Mouse (Mus musculus): ENCODE measurements around the gene Itpr2. TPM values are rescaled to one million over a fixed set of nuclear protein-coding genes. Genes with fewer than 3 reads are reported as not detected.
A peak's percentile ranks its signal among the peaks of the same experiment; 100 is the strongest.

The Itpr2 gene
- total and polyA plus RNA-seq, 2 experiments from 2014 or later, result 8.0 to 8.4 TPM

GRCm38 (mm10) chr6:146113085-146113484, 388.9 kb downstream of the Itpr2 start:
- H3K27me3 ChIP-seq (ENCODE audit: insufficient read depth, low read length), result no peaks in the 10 kb centered on the region
- H3K27ac ChIP-seq (ENCODE audit: low read depth, low read length), result no peak overlapping the region
- no peaks in the 10 kb centered on the region for H3K4me1 ChIP-seq (ENCODE audit: insufficient read depth)
- WGBS, result 61% methylated on average over 4 of the region's 4 CpGs
- H3K4me3 ChIP-seq (ENCODE audit: low read depth, low read length), result no peak overlapping the region
- DNase-seq (no peak), ATAC-seq (peak; percentile 26; the same call in 1 of the 2 replicates)
- no peaks in the 10 kb centered on the region for H3K9me3 ChIP-seq (ENCODE audit: low read length)
- H3K4me2 ChIP-seq (ENCODE audit: low read depth), result no peak overlapping the region
- TF ChIP-seq CTCF (IDR thresholded peaks at IDR 0.05; ENCODE audit: low read depth), result no peak
- no peaks in the 10 kb centered on the region for H3K36me3 ChIP-seq (ENCODE audit: insufficient read depth)
- no peak overlapping the region for H3K9ac ChIP-seq

GRCm38 (mm10) chr6:146112211-146112610, 389.8 kb downstream of the Itpr2 start:
- Histone ChIP-seq H3K27ac (ENCODE audit: low read depth, low read length) (no peak overlapping the region), H3K9ac (no peak overlapping the region), H3K36me3 (ENCODE audit: insufficient read depth) (no peaks in the 10 kb centered on the region), H3K27me3 (ENCODE audit: insufficient read depth, low read length) (no peaks in the 10 kb centered on the region), H3K4me1 (ENCODE audit: insufficient read depth) (no peaks in the 10 kb centered on the region), H3K4me3 (ENCODE audit: low read depth, low read length) (no peak overlapping the region), H3K9me3 (ENCODE audit: low read length) (no peaks in the 10 kb centered on the region), H3K4me2 (ENCODE audit: low read depth) (no peak overlapping the region)
- TF ChIP-seq CTCF (IDR thresholded peaks at IDR 0.05; ENCODE audit: low read depth), result no peak
- DNase-seq (no peak), ATAC-seq (no peak)
- 51% methylated on average over 7 of the region's 7 CpGs for WGBS

GRCm38 (mm10) chr6:146111781-146112180, 390.2 kb downstream of the Itpr2 start:
- Histone ChIP-seq H3K27ac (ENCODE audit: low read depth, low read length) (no peak overlapping the region), H3K4me3 (ENCODE audit: low read depth, low read length) (no peak overlapping the region), H3K4me1 (ENCODE audit: insufficient read depth) (no peaks in the 10 kb centered on the region), H3K36me3 (ENCODE audit: insufficient read depth) (no peaks in the 10 kb centered on the region), H3K9ac (no peak overlapping the region), H3K9me3 (ENCODE audit: low read length) (no peaks in the 10 kb centered on the region), H3K4me2 (ENCODE audit: low read depth) (no peak overlapping the region), H3K27me3 (ENCODE audit: insufficient read depth, low read length) (no peaks in the 10 kb centered on the region)
- no peak for TF ChIP-seq CTCF (IDR thresholded peaks at IDR 0.05; ENCODE audit: low read depth)
- WGBS, result 64% methylated on average over 6 of the region's 6 CpGs
- no peak for ATAC-seq
- no peak for DNase-seq

- WGBS, result 39% methylated on average over 21 of the region's 21 CpGs
- Histone ChIP-seq H3K36me3 (ENCODE audit: insufficient read depth) (no peaks in the 10 kb centered on the region), H3K4me3 (ENCODE audit: low read depth, low read length) (no peak overlapping the region), H3K9me3 (ENCODE audit: low read length) (no peaks in the 10 kb centered on the region), H3K9ac (no peak overlapping the region), H3K27ac (ENCODE audit: low read depth, low read length) (no peak overlapping the region), H3K27me3 (ENCODE audit: insufficient read depth, low read length) (no peaks in the 10 kb centered on the region), H3K4me1 (ENCODE audit: insufficient read depth) (no peaks in the 10 kb centered on the region), H3K4me2 (ENCODE audit: low read depth) (no peak overlapping the region)
- no peak for TF ChIP-seq CTCF (IDR thresholded peaks at IDR 0.05; ENCODE audit: low read depth)
- ATAC-seq (peak; percentile 72), DNase-seq (peak; percentile 20)
These were observed 390.9 kb downstream of the Itpr2 start for GRCm38 (mm10) chr6:146110832-146111741.

- Histone ChIP-seq H3K9me3 (ENCODE audit: low read length) (no peaks in the 10 kb centered on the region), H3K9ac (no peak overlapping the region), H3K27me3 (ENCODE audit: insufficient read depth, low read length) (no peaks in the 10 kb centered on the region), H3K4me3 (ENCODE audit: low read depth, low read length) (no peak overlapping the region), H3K36me3 (ENCODE audit: insufficient read depth) (no peaks in the 10 kb centered on the region), H3K27ac (ENCODE audit: low read depth, low read length) (no peak overlapping the region), H3K4me1 (ENCODE audit: insufficient read depth) (no peaks in the 10 kb centered on the region), H3K4me2 (ENCODE audit: low read depth) (no peak overlapping the region)
- DNase-seq (no peak), ATAC-seq (no peak)
- no peak for TF ChIP-seq CTCF (IDR thresholded peaks at IDR 0.05; ENCODE audit: low read depth)
- 58% methylated on average over 4 of the region's 4 CpGs for WGBS
These were observed 391.6 kb downstream of the Itpr2 start for GRCm38 (mm10) chr6:146110425-146110824.

GRCm38 (mm10) chr6:146108695-146109094, 393.3 kb downstream of the Itpr2 start:
- Histone ChIP-seq H3K4me3 (ENCODE audit: low read depth, low read length) (no peak overlapping the region), H3K4me2 (ENCODE audit: low read depth) (no peak overlapping the region), H3K27ac (ENCODE audit: low read depth, low read length) (no peak overlapping the region), H3K27me3 (ENCODE audit: insufficient read depth, low read length) (no peaks in the 10 kb centered on the region), H3K9me3 (ENCODE audit: low read length) (no peaks in the 10 kb centered on the region), H3K36me3 (ENCODE audit: insufficient read depth) (no peaks in the 10 kb centered on the region), H3K9ac (no peak overlapping the region), H3K4me1 (ENCODE audit: insufficient read depth) (no peaks in the 10 kb centered on the region)
- ATAC-seq (no peak), DNase-seq (no peak)
- no peak for TF ChIP-seq CTCF (IDR thresholded peaks at IDR 0.05; ENCODE audit: low read depth)
- WGBS, result 83% methylated on average over 7 of the region's 7 CpGs

- Histone ChIP-seq H3K27me3 (ENCODE audit: insufficient read depth, low read length) (no peaks in the 10 kb centered on the region), H3K4me1 (ENCODE audit: insufficient read depth) (no peaks in the 10 kb centered on the region), H3K36me3 (ENCODE audit: insufficient read depth) (no peaks in the 10 kb centered on the region), H3K4me3 (ENCODE audit: low read depth, low read length) (no peak overlapping the region), H3K27ac (ENCODE audit: low read depth, low read length) (no peak overlapping the region), H3K9ac (no peak overlapping the region), H3K4me2 (ENCODE audit: low read depth) (no peak overlapping the region), H3K9me3 (ENCODE audit: low read length) (no peaks in the 10 kb centered on the region)
- 85% methylated on average over 4 of the region's 4 CpGs for WGBS
- DNase-seq (no peak), ATAC-seq (no peak)
- TF ChIP-seq CTCF (IDR thresholded peaks at IDR 0.05; ENCODE audit: low read depth), result no peak
These were observed 394.7 kb downstream of the Itpr2 start for GRCm38 (mm10) chr6:146107117-146107832.

Measured in forebrain, postnatal 0 days (tissue).